Mouse (Mus musculus) limb, embryonic 15.5 days (tissue): ENCODE data around the gene Svop. TPM values are rescaled to one million over a fixed set of nuclear protein-coding genes. Genes with fewer than 3 reads are reported as not detected.

ENCODE experiments used
- ATAC-seq: fragments of 200-750 bp; cut with Nextera tagmentation; 2 replicates; pipeline ENCODE4 v1.8.0; 2017; ENCODE audit warnings: low read depth, moderate TSS enrichment; ENCODE audit not compliant: insufficient number of reproducible peaks, low FRiP score, low TSS enrichment
- H3K27ac ChIP-seq: fragments of 300-500 bp; sonication (generic); 2 replicates; pipeline ENCODE4 v1.5.1; 2015; ENCODE audit warnings: moderate library complexity, mild to moderate bottlenecking, inconsistent platforms
- H3K27me3 ChIP-seq: fragments of 300-500 bp; sonication (generic); 2 replicates; pipeline ENCODE4 v1.6.1; 2015; ENCODE audit warnings: inconsistent platforms
- H3K36me3 ChIP-seq: fragments of 300-500 bp; sonication (generic); 2 replicates; pipeline ENCODE4 v1.6.1; 2015; ENCODE audit warnings: inconsistent platforms
- H3K4me1 ChIP-seq: fragments of 300-500 bp; sonication (generic); 2 replicates; pipeline ENCODE4 v1.6.1; 2015; ENCODE audit warnings: inconsistent platforms
- H3K4me2 ChIP-seq: fragments of 300-500 bp; sonication (generic); 2 replicates; pipeline ENCODE4 v1.6.1; 2015; ENCODE audit warnings: mild to moderate bottlenecking, inconsistent platforms
- H3K4me3 ChIP-seq: fragments of 300-500 bp; sonication (generic); 2 replicates; pipeline ENCODE4 v1.5.1; 2015; ENCODE audit warnings: mild to moderate bottlenecking, inconsistent platforms
- H3K9ac ChIP-seq: fragments of 300-500 bp; sonication (generic); 2 replicates; pipeline ENCODE4 v1.6.1; 2015; ENCODE audit warnings: inconsistent platforms
- H3K9me3 ChIP-seq: fragments of 300-500 bp; sonication (generic); 2 replicates; pipeline ENCODE4 v1.6.1; 2016; ENCODE audit warnings: inconsistent platforms
- WGBS: fragments of 180-500 bp; shearing (Covaris S2); methylation state at CpG from one replicate; pipeline ENCODE4 v1.1.7; 2015; 5-methylcytosine and 5-hydroxymethylcytosine counted together
- polyA plus RNA-seq: library from polyadenylated mRNA; unstranded; fragments of >200 nt; fragmentation: Nextera tagmentation; extraction: Ambion mirVana; gene quantifications from 2 replicates; pipeline ENCODE4 v1.2.1, GENCODE M21; 2015

The Svop gene
- polyA plus RNA-seq, 1 experiment from 2014 or later: 0.24 TPM

- no peak for ATAC-seq
- no peak overlapping the region for H3K9ac ChIP-seq
- H3K27ac ChIP-seq: no peak overlapping the region
- no peak overlapping the region for H3K4me2 ChIP-seq
- no peaks in the 10 kb centered on the region for H3K9me3 ChIP-seq
- no peak overlapping the region for H3K4me3 ChIP-seq
- H3K4me1 ChIP-seq: peaks cover 39% of the 10 kb centered on the region
- H3K27me3 ChIP-seq: no peaks in the 10 kb centered on the region
- WGBS: 84% methylated on average over 20 of the region's 20 CpGs
- peaks cover 9% of the 10 kb centered on the region; the same call in 1 of the 2 replicates for H3K36me3 ChIP-seq
Observed at GRCm38 (mm10) chr5:113989437-113990024, 101.8 kb downstream of the Svop start.

GRCm38 (mm10) chr5:113986182-113986961 is 105.0 kb downstream of the Svop start:
- peaks cover 22% of the 10 kb centered on the region for H3K4me1 ChIP-seq
- no peaks in the 10 kb centered on the region for H3K27me3 ChIP-seq
- H3K9me3 ChIP-seq: no peaks in the 10 kb centered on the region
- 25% methylated on average over 9 of the region's 9 CpGs for WGBS
- 0 out of 2 replicates have a peak overlapping the region, but pooled peaks have one; percentile 38 for H3K27ac ChIP-seq
- peaks cover 21% of the 10 kb centered on the region; the same call in 1 of the 2 replicates for H3K36me3 ChIP-seq
- no peak for ATAC-seq
- H3K9ac ChIP-seq: no peak overlapping the region
- no peak overlapping the region for H3K4me3 ChIP-seq
- H3K4me2 ChIP-seq: no peak overlapping the region

- H3K4me3 ChIP-seq: no peak overlapping the region
- WGBS: 74% methylated on average over 2 of the region's 2 CpGs
- no peaks in the 10 kb centered on the region for H3K27me3 ChIP-seq
- peaks cover 25% of the 10 kb centered on the region; the same call in 1 of the 2 replicates for H3K36me3 ChIP-seq
- no peak overlapping the region for H3K4me2 ChIP-seq
- peaks cover 18% of the 10 kb centered on the region for H3K4me1 ChIP-seq
- no peak overlapping the region for H3K9ac ChIP-seq
- ATAC-seq: no peak
- H3K27ac ChIP-seq: 0 out of 2 replicates have a peak overlapping the region, but pooled peaks have one; percentile 38
- H3K9me3 ChIP-seq: no peaks in the 10 kb centered on the region
Observed at GRCm38 (mm10) chr5:113985737-113986136, 105.6 kb downstream of the Svop start.

- ATAC-seq: no peak
- no peaks in the 10 kb centered on the region for H3K27me3 ChIP-seq
- H3K4me1 ChIP-seq: peaks cover 20% of the 10 kb centered on the region
- 91% methylated on average over 13 of the region's 13 CpGs for WGBS
- H3K4me2 ChIP-seq: no peak overlapping the region
- H3K36me3 ChIP-seq: peaks cover 24% of the 10 kb centered on the region; the same call in 1 of the 2 replicates
- H3K27ac ChIP-seq: no peak overlapping the region
- no peak overlapping the region for H3K9ac ChIP-seq
- H3K4me3 ChIP-seq: no peak overlapping the region
- no peaks in the 10 kb centered on the region for H3K9me3 ChIP-seq
Observed at GRCm38 (mm10) chr5:113984025-113984740, 107.2 kb downstream of the Svop start.

- no peak overlapping the region for H3K4me3 ChIP-seq
- peaks cover 20% of the 10 kb centered on the region; the same call in 1 of the 2 replicates for H3K36me3 ChIP-seq
- H3K4me1 ChIP-seq: peaks cover 20% of the 10 kb centered on the region
- no peak overlapping the region for H3K4me2 ChIP-seq
- 70% methylated on average over 6 of the region's 6 CpGs for WGBS
- ATAC-seq: no peak
- no peak overlapping the region for H3K27ac ChIP-seq
- H3K9ac ChIP-seq: no peak overlapping the region
- no peaks in the 10 kb centered on the region for H3K27me3 ChIP-seq
- H3K9me3 ChIP-seq: no peaks in the 10 kb centered on the region
Observed at GRCm38 (mm10) chr5:113983541-113983940, 107.8 kb downstream of the Svop start.

- Histone ChIP-seq H3K9ac (no peak overlapping the region), H3K36me3 (peaks cover 22% of the 10 kb centered on the region), H3K27me3 (no peaks in the 10 kb centered on the region), H3K4me1 (peaks cover 22% of the 10 kb centered on the region), H3K9me3 (no peaks in the 10 kb centered on the region), H3K27ac (no peak overlapping the region), H3K4me3 (no peak overlapping the region), H3K4me2 (no peak overlapping the region)
- WGBS: 74% methylated on average over 8 of the region's 8 CpGs
- ATAC-seq: no peak
Observed at GRCm38 (mm10) chr5:113981843-113982242, 109.5 kb downstream of the Svop start.

- H3K9ac ChIP-seq: no peak overlapping the region
- 84% methylated on average over 6 of the region's 6 CpGs for WGBS
- peaks cover 16% of the 10 kb centered on the region; the same call in 1 of the 2 replicates for H3K4me1 ChIP-seq
- peaks cover 22% of the 10 kb centered on the region for H3K36me3 ChIP-seq
- no peak overlapping the region for H3K27ac ChIP-seq
- no peak for ATAC-seq
- no peak overlapping the region for H3K4me3 ChIP-seq
- no peaks in the 10 kb centered on the region for H3K9me3 ChIP-seq
- no peaks in the 10 kb centered on the region for H3K27me3 ChIP-seq
- no peak overlapping the region for H3K4me2 ChIP-seq
Observed at GRCm38 (mm10) chr5:113981171-113981570, 110.2 kb downstream of the Svop start.

- no peak overlapping the region for H3K4me2 ChIP-seq
- 68% methylated on average over 1 of the region's 1 CpGs for WGBS
- no peak overlapping the region for H3K27ac ChIP-seq
- no peak overlapping the region for H3K4me3 ChIP-seq
- no peaks in the 10 kb centered on the region for H3K9me3 ChIP-seq
- H3K9ac ChIP-seq: no peak overlapping the region
- peaks cover 22% of the 10 kb centered on the region for H3K36me3 ChIP-seq
- ATAC-seq: no peak
- H3K27me3 ChIP-seq: no peaks in the 10 kb centered on the region
- H3K4me1 ChIP-seq: peaks cover 15% of the 10 kb centered on the region; the same call in 1 of the 2 replicates
Observed at GRCm38 (mm10) chr5:113980511-113980910, 110.9 kb downstream of the Svop start.

- no peaks in the 10 kb centered on the region for H3K27me3 ChIP-seq
- peaks cover 15% of the 10 kb centered on the region; the same call in 1 of the 2 replicates for H3K36me3 ChIP-seq
- no peak overlapping the region for H3K4me3 ChIP-seq
- H3K9ac ChIP-seq: no peak overlapping the region
- no peak for ATAC-seq
- H3K27ac ChIP-seq: peak overlapping the region; percentile 59
- H3K4me1 ChIP-seq: peaks cover 42% of the 10 kb centered on the region
- WGBS: 73% methylated on average over 8 of the region's 8 CpGs
- H3K9me3 ChIP-seq: no peaks in the 10 kb centered on the region
- H3K4me2 ChIP-seq: no peak overlapping the region
Observed at GRCm38 (mm10) chr5:113977309-113977708, 114.1 kb downstream of the Svop start.
